Mouse (Mus musculus): ENCODE measurements around the gene Pknox1.

The Pknox1 gene

DNA sequence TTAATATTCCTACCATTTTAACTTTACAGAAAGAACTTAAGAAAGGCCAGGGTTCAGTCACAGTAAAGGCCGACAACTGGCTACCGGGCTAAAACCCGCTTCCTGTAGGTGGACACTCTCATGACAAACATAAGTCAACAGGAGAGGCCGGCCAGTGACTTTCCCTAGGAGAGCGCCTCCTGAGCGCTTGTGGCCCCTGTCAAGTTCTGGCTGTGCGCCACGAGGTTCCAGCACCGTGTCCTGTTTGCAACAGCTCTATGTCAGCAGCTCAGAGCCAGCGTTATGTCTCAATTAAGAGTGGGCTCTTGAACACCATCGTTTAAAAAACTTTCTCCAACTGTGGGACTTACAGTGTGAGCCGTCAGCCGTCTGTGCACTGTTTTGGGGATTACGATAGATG, 87.6 kb downstream of the Pknox1 start:
- DNase-seq (ENCODE audit: low spot score), result no peak

DNA sequence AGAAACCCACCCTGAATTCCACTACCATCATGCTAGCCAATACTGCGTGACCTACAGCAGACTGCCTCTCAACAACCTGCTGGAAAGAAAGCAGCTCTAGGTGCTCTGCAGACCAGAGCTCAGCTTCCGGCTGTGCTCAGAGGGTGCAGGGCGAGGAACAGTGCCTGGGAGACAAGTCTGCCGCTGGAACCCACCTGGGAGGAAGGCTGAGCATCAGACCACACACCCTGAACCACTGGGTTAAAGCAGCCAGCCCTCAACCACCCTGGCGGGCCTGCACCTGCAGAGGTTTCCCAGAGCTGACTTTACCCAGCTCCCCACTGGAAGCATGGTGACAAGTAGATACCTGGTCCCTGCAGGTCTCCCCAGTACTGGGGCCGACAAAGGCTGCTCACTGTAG, 88.7 kb downstream of the Pknox1 start:
- no peak for DNase-seq (ENCODE audit: low spot score)

- peak; percentile 28 for DNase-seq (ENCODE audit: low spot score)
These were observed 90.8 kb downstream of the Pknox1 start for GRCm38 (mm10) chr17:31655366-31655765.

DNA sequence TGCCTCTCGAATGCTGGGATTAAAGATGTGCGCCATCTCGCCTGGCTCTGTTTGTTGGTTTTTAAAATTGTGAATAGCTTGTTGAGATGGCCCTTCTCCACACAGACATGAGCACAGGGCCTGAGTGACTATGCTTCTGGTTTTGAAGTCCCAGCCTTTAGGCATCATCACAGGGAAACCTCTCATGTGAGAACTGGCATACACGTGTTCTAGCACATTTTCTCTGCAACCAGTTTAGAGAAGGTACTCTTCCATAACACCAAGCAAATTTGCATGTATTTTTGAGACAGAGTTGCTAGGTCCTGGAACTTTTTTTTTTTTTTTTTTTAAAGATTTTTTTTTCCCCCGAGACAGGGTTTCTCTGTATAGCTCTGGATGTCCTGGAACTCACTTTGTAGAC, 92.1 kb downstream of the Pknox1 start:
- no peak for DNase-seq (ENCODE audit: low spot score)
